Comparison of ENCODE assay signal across 17 mouse cellular contexts in the genomic region with DNA sequence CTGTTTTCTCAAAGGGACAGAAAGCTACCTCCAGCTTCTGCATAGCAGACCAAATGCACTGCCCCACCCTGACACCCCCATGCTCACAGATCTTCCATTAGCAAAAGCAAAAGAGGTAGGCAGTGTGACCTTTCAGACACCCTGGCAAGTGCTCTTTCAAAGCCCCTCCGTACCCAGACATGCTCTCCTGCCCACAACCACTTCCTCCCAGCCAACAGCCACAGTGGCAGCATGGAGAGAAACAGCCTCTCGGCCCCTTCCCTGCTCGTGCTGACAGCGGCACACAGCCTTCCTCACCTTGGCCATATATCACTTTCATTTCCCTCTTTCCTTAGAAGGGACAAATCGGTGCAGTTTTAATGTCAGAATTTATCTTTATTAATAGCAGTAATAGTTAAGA.
DNase-seq lines count a peak whose midpoint lies in the region; ATAC-seq lines count a peak whose summit lies in the region.
"Had no signal": no experiment of that assay in that cellular context is flagged by ENCODE, and none has a peak within 500 bp of the region (broad histone marks: within the 10 kb centered on the region; RNA-seq: fewer than 3 reads in every experiment).

No protein-coding gene starts in this region.

- H3K9ac ChIP-seq in heart, embryonic 11.5 days (ENCODE audit: low read depth, low read length): no peak overlapping the region
- H3K9ac ChIP-seq: hindbrain, embryonic 15.5 days had no signal

- no peaks in the 10 kb centered on the region for H3K36me3 ChIP-seq in heart, embryonic 11.5 days (ENCODE audit: control insufficient read depth, insufficient read depth, low read length)
- H3K36me3 ChIP-seq: hindbrain, embryonic 15.5 days; midbrain, embryonic 10.5 days had no signal

- no peak overlapping the region for H3K4me3 ChIP-seq in heart, embryonic 11.5 days (ENCODE audit: low read depth, low read length)
- H3K4me3 ChIP-seq: hindbrain, embryonic 15.5 days; midbrain, embryonic 10.5 days; myocyte had no signal

- H3K9me3 ChIP-seq in heart, embryonic 11.5 days (replicated peaks; ENCODE audit: control insufficient read depth, low read length): no peaks in the 10 kb centered on the region
- H3K9me3 ChIP-seq: hindbrain, embryonic 15.5 days; midbrain, embryonic 10.5 days had no signal

- peak; percentile 16 for DNase-seq in 416B (ENCODE audit: low read depth)
- DNase-seq in CD4-positive helper T cell, adult 2 months (ENCODE audit: low read depth, low spot score): peak; percentile 53
- DNase-seq in induced T-regulatory cell, adult 2 months (ENCODE audit: low read depth): peak; percentile 48
- peak; percentile 45 to 59 for DNase-seq in spleen, postnatal 36 days (ENCODE audit: low spot score in 2 of 2)
- DNase-seq in embryo, embryonic 10 days (ENCODE audit: low spot score): no peak
- no peak for DNase-seq in heart, postnatal 36 days
- no peak for DNase-seq in cerebellum, adult 11 months
- DNase-seq: cerebellum, adult 2 months; kidney, adult 9 months; lung, adult 18-20 months; right cerebral cortex, postnatal 4 days had no signal

- WGBS in heart, embryonic 11.5 days (ENCODE audit: insufficient replicate concordance): 64% methylated on average over 5 of the region's 5 CpGs

- intact Hi-C loops in heart, postnatal 36 days (cut with DNase I): no loop called here

- H3K27me3 ChIP-seq in heart, embryonic 11.5 days (ENCODE audit: control insufficient read depth, insufficient read depth, low read length): 0 out of 2 replicates have a peak, but pooled peaks cover 2% of the 10 kb centered on the region
- H3K27me3 ChIP-seq: hindbrain, embryonic 15.5 days had no signal

- no peak overlapping the region for H3K4me2 ChIP-seq in heart, embryonic 11.5 days
- H3K4me2 ChIP-seq: hindbrain, embryonic 15.5 days had no signal

- H3K27ac ChIP-seq in heart, embryonic 11.5 days (ENCODE audit: low read depth, low read length): no peak overlapping the region
- H3K27ac ChIP-seq: hindbrain, embryonic 15.5 days; midbrain, embryonic 10.5 days; stomach, postnatal 0 days had no signal

- 0 out of 2 replicates have a peak, but pooled peaks cover 2% of the 10 kb centered on the region for H3K4me1 ChIP-seq in heart, embryonic 11.5 days (ENCODE audit: control insufficient read depth, insufficient read depth, low read length)

- no peak for ATAC-seq in heart, embryonic 11.5 days (replicated peaks; ENCODE audit: insufficient number of reproducible peaks, low FRiP score, low TSS enrichment)
- ATAC-seq: forebrain, embryonic 16.5 days had no signal

Comparison
In these comparisons a context has a peak if more than half of its experiments do, and no peak if none do; other contexts are left out.
1. DNase-seq: peak in 416B (single experiment), CD4-positive helper T cell, adult 2 months (single experiment), induced T-regulatory cell, adult 2 months (single experiment) and spleen, postnatal 36 days (2 of 2); none in embryo, embryonic 10 days (single experiment), heart, postnatal 36 days (0 of 2) and cerebellum, adult 11 months (single experiment).